Mouse (Mus musculus): ENCODE results near the gene Fbrsl1. TPM values are rescaled to one million over a fixed set of nuclear protein-coding genes. Genes with fewer than 3 reads are reported as not detected.

Fbrsl1 gene
- polyA plus RNA-seq (2017; shearing (Covaris generic)) = 10 to 100 TPM; 24.9 to 46.5 TPM

DNA sequence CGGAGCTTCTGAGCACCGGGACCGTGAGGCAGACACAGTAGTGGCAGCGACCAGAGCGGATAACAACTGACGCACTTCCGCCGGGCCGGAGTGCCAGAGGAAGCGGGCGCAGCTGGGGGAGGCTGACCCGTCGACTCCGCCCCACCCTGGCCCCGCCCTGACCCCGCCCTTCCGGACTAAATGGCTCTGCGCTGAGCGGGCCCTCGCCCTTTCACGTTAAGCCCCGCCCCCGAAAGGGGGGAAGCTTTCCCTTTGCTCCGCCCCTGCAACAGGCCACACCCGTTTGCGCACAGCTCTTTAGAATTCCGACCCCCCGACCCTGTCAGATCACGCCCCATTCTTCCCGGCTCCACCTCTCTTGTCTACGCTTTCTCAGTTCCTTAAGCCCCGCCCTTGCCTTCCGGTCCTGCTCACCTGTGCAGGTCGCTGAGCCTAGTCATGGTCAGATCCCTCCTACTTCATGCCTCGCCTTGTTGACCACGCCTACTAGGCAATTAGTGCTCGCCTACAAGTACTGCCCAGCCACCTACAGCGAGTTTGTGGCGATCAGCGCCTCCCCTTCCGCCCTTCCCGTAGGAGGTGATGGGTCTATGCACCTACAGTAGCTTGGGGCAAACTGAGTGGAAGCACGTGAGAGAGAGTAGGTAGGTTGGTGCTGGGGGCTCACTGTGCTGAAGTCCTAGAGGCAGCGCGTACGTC is at the start of gene Fbrsl1:
Gene Fbrsl1 (minus strand): TSS at position 68 of the 699 bp plus-strand sequence.

DNA sequence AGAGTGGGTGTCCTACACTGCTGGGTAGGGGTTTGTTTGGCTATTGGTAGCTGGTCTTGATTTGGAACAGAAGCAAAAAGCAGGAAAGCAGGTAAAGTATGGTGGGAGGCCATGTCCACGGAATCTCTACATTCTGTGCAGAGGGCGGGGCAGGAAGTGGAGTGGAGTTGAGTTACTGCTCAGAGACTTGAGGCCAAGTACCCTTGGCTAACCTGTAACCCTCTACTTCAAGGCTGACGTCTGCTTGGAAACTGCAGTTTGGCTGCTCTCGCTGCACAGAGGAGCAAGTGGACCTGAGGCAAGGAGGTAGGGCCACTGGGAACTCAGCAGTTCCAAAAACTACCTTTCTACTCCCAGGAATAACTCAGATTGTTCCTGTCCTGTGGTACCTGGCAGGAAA is 103.8 kb downstream of the Fbrsl1 start, which contains the start of gene Lrcol1:
Gene Lrcol1 (plus strand): TSS at position 207 of the 400 bp plus-strand sequence.

DNA sequence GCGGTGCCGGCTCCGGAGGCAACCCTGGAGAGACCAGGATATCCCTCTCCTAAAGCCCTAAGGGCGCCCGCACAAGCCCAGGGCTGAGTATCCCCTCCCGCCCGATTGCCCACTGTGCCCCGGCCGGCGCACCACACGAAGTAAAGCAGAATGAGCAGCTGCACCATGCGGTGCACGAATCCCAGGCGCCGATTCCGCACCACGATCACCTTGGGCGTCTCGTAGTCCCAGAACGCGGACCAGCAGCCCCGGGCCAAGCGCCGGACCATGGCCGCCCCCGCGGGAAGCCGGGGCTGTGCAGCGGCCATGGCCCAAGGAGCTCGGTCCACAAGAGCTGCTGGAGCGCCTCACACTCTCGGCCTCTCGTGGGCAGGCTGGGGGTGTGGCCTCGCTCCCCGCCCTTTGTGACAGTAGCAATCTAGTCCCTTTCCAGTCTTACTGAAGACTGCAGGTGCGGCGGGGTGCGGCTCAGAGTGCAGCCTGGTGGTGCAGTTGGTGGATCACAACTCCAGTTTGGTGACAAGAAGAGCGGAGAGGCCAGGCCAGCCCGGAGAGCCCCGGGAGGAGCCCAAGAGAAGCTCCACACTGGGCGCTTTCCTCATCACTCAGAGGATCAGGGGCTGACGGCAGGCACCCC is 105.5 kb downstream of the Fbrsl1 start, which contains the start of gene P2rx2:
Gene P2rx2 (minus strand): TSS at position 565 of the 637 bp plus-strand sequence.

Other genes with a start within 250 kb of the Fbrsl1 start
- gene Ankle2, start 217.5 kb downstream of the Fbrsl1 start, polyA plus RNA-seq (2017; shearing (Covaris generic)) = 10 to 100 TPM; 42.5 to 44.7 TPM
- 10 to 100 TPM; 52.1 to 68.5 TPM for gene Pgam5, start 178.6 kb downstream of the Fbrsl1 start, polyA plus RNA-seq (2017; shearing (Covaris generic))
- 1 to 10 TPM; 2.1 to 6.4 TPM for gene Pxmp2, start 162.3 kb downstream of the Fbrsl1 start, polyA plus RNA-seq (2017; shearing (Covaris generic))
- gene Pole, start 162.2 kb downstream of the Fbrsl1 start, polyA plus RNA-seq (2017; shearing (Covaris generic)) = 1 to 10 TPM; 5.5 to 8.0 TPM
- not detected for gene P2rx2, start 105.3 kb downstream of the Fbrsl1 start, polyA plus RNA-seq (2017; shearing (Covaris generic))
- not detected for gene Lrcol1, start 103.8 kb downstream of the Fbrsl1 start, polyA plus RNA-seq (2017; shearing (Covaris generic))
- gene Galnt9, start 95.9 kb upstream of the Fbrsl1 start, polyA plus RNA-seq (2017; shearing (Covaris generic)) = 1 to 10 TPM; 3.6 to 5.8 TPM
- 10 to 100 TPM; 70.1 to 76.4 TPM for gene Noc4l, start 204.9 kb upstream of the Fbrsl1 start, polyA plus RNA-seq (2017; shearing (Covaris generic))
- 10 to 100 TPM; 25.3 to 31.7 TPM for gene Ddx51, start 204.9 kb upstream of the Fbrsl1 start, polyA plus RNA-seq (2017; shearing (Covaris generic))